15 mouse cellular contexts compared by ENCODE assay signal in the genomic region with DNA sequence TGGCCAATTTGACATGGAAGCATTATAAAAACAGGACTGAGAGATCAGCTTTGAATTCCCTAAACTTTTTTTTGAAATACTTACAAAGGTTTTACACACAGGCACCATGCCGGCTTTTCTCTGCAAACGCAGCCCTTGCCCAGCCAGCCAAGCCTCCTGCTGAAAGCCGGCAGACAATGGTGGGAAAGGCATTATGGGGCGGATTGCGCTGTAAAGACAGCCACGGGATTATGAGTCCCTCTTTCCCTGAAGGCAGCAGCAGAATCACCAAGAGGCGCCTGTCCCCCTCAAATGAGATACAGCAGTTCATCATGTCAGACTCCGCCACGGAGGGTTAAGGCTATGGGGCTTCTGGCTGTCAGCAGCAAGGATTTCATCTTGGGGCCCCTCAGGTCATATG. TPM values are rescaled to one million over a fixed set of nuclear protein-coding genes. Genes with fewer than 3 reads are reported as not detected.
DNase-seq lines count a peak whose midpoint lies in the region; ATAC-seq and TF ChIP-seq lines count a peak whose summit lies in the region.
"Had no signal": no experiment of that assay in that cellular context is flagged by ENCODE, and none has a peak within 500 bp of the region (broad histone marks: within the 10 kb centered on the region; RNA-seq: fewer than 3 reads in every experiment).

No protein-coding gene starts in this region.

- peak overlapping the region; percentile 31 for H3K9ac ChIP-seq in forebrain, embryonic 16.5 days (replicated peaks; ENCODE audit: low read depth, low read length)
- H3K9ac ChIP-seq in midbrain, embryonic 12.5 days (replicated peaks): no peak overlapping the region
- H3K9ac ChIP-seq: heart, embryonic 15.5 days; limb, embryonic 13.5 days; lung, embryonic 14.5 days had no signal

- H3K27ac ChIP-seq in layer of hippocampus, adult 2 months: no peak overlapping the region
- H3K27ac ChIP-seq in forebrain, embryonic 16.5 days (ENCODE audit: low read length): peak overlapping the region; percentile 35; the same call in 1 of the 2 replicates
- H3K27ac ChIP-seq in midbrain, embryonic 12.5 days (replicated peaks): peak overlapping the region; percentile 66
- H3K27ac ChIP-seq: heart, embryonic 15.5 days; limb, embryonic 13.5 days had no signal

- intact Hi-C loops in heart, postnatal 25 days (cut with DNase I): no loop called here

- peaks cover 16% of the 10 kb centered on the region for H3K4me1 ChIP-seq in forebrain, embryonic 16.5 days (replicated peaks; ENCODE audit: control insufficient read depth, insufficient read depth, low read length)
- peaks cover 16% of the 10 kb centered on the region for H3K4me1 ChIP-seq in midbrain, embryonic 12.5 days
- H3K4me1 ChIP-seq: heart, embryonic 15.5 days; limb, embryonic 13.5 days had no signal

- no peaks in the 10 kb centered on the region for H3K27me3 ChIP-seq in forebrain, embryonic 16.5 days (replicated peaks; ENCODE audit: control insufficient read depth, insufficient read depth, low read length)
- 0 out of 2 replicates have a peak, but pooled peaks cover 3% of the 10 kb centered on the region for H3K27me3 ChIP-seq in midbrain, embryonic 12.5 days
- H3K27me3 ChIP-seq: heart, embryonic 15.5 days; limb, embryonic 13.5 days had no signal

- peak; percentile 56 for ATAC-seq in forebrain, embryonic 16.5 days
- peak; percentile 78 for ATAC-seq in midbrain, embryonic 12.5 days (ENCODE audit: low FRiP score, low read depth)
- ATAC-seq: activated CD4-positive, CD25-positive, alpha-beta regulatory T cell, adult 4 months had no signal

- H3K4me3 ChIP-seq in layer of hippocampus, adult 2 months: peak overlapping the region; percentile 27; the same call in 1 of the 2 replicates
- H3K4me3 ChIP-seq in forebrain, embryonic 16.5 days (replicated peaks; ENCODE audit: low read length): no peak overlapping the region; the same call in 1 of the 2 replicates
- H3K4me3 ChIP-seq in midbrain, embryonic 12.5 days: no peak overlapping the region
- H3K4me3 ChIP-seq: heart, embryonic 15.5 days; limb, embryonic 13.5 days had no signal

- no peaks in the 10 kb centered on the region; the same call in 1 of the 2 replicates for H3K36me3 ChIP-seq in forebrain, embryonic 16.5 days (ENCODE audit: control insufficient read depth, insufficient read depth)
- no peaks in the 10 kb centered on the region for H3K36me3 ChIP-seq in midbrain, embryonic 12.5 days
- H3K36me3 ChIP-seq: G1E; heart, embryonic 15.5 days had no signal

- DNase-seq in layer of hippocampus, adult 2 months (ENCODE audit: low spot score in 2 of 2): no peak
- no peak for DNase-seq in layer of hippocampus, adult 18-20 months (ENCODE audit: low spot score in 2 of 2)
- peak; percentile 47 for DNase-seq in retina, embryonic 14.5 days (ENCODE audit: low spot score)
- DNase-seq in gastrocnemius, postnatal 4 days (ENCODE audit: low spot score in 2 of 2): no peak
- no peak for DNase-seq in heart, postnatal 25 days (ENCODE audit: low spot score)
- no peak for DNase-seq in cerebellum, adult 8-10 months
- DNase-seq: kidney, adult 2 months; layer of hippocampus, adult 9-11 months; lung, embryonic 14.5 days had no signal

- 5% methylated on average over 9 of the region's 9 CpGs for WGBS in forebrain, embryonic 16.5 days
- WGBS in midbrain, embryonic 12.5 days: 9% methylated on average over 9 of the region's 9 CpGs

- TF ChIP-seq CTCF in layer of hippocampus, adult 2 months (conservative IDR thresholded peaks at IDR 0.05): no peak

- 0 out of 2 replicates have a peak, but pooled peaks cover 3% of the 10 kb centered on the region for H3K9me3 ChIP-seq in forebrain, embryonic 16.5 days (ENCODE audit: control insufficient read depth, low read length)
- H3K9me3 ChIP-seq in midbrain, embryonic 12.5 days: no peaks in the 10 kb centered on the region
- H3K9me3 ChIP-seq: heart, embryonic 15.5 days had no signal

- peak overlapping the region; percentile 35 for H3K4me2 ChIP-seq in forebrain, embryonic 16.5 days (ENCODE audit: low read length)
- peak overlapping the region; percentile 39 for H3K4me2 ChIP-seq in midbrain, embryonic 12.5 days (replicated peaks)
- H3K4me2 ChIP-seq: heart, embryonic 15.5 days; limb, embryonic 13.5 days; lung, embryonic 14.5 days had no signal

RNA-seq across cellular contexts. Expression of a gene that starts 22.8 kb away (rescaled TPM):
- under 1 TPM; 0.61 to 0.82 TPM for total RNA-seq in layer of hippocampus, adult 2 months (2021)
- total RNA-seq in layer of hippocampus, adult 18-20 months (2021): under 1 TPM in 1 of 2 experiments, not detected in 1; 0.62 TPM
- polyA plus RNA-seq in forebrain, embryonic 16.5 days (2015; fragmentation: Nextera tagmentation; extraction: Ambion mirVana): 0.41 and 0.51 TPM in 2 replicates
- polyA plus RNA-seq in midbrain, embryonic 12.5 days (2016; fragmentation: Nextera tagmentation; extraction: Ambion mirVana): 0.26 and 0.34 TPM in 2 replicates
- total RNA-seq in gastrocnemius, postnatal 4 days (2021): under 1 TPM; 0.18 to 0.39 TPM
- not detected for total RNA-seq in heart, postnatal 25 days (2021)
- total RNA-seq: G1E had no signal
- polyA plus RNA-seq: activated CD4-positive, CD25-positive, alpha-beta regulatory T cell, adult 4 months; G1E; heart, embryonic 15.5 days had no signal
